Mouse (Mus musculus): ENCODE results near the gene Adam19.

Gene Adam19

GRCm38 (mm10) chr11:46054911-46055895, 589 bp upstream of the Adam19 start:
- no peak for DNase-seq (ENCODE audit: low read depth, low spot score)

DNA sequence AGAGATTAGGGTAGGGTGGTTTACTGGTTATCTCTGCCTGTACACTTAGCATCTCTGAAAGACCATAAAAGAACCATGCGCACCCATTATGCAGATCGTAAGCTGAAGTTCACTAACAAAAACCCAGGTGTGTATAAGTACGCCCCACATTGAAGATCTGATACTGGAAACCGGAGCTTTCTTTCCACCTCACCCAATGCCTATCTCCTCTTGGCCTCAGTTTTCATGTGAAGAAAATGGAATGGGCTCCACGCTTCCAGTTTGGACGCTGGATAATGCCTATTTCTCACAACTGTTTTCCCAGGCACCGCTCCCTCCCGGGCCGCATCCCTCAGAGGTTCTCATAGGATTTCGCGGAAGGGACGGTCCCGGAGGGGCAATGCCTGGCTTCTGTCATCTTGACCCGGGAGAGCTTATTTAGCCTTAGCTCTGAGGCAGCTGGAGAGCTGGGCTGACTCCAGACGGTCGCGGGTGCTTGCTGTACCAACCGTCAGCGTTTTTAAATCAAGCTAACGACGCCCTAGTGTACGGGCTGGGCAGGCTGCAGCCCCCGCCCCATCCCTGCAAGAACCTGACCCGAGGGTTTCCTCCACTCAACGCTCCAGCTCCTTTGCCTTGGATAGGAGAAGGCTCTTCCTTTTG, 1.1 kb downstream of the Adam19 start:
- peak; percentile 44 for DNase-seq (ENCODE audit: low read depth, low spot score)

GRCm38 (mm10) chr11:46058011-46058410, 2.2 kb downstream of the Adam19 start:
- no peak for DNase-seq (ENCODE audit: low read depth, low spot score)

DNA sequence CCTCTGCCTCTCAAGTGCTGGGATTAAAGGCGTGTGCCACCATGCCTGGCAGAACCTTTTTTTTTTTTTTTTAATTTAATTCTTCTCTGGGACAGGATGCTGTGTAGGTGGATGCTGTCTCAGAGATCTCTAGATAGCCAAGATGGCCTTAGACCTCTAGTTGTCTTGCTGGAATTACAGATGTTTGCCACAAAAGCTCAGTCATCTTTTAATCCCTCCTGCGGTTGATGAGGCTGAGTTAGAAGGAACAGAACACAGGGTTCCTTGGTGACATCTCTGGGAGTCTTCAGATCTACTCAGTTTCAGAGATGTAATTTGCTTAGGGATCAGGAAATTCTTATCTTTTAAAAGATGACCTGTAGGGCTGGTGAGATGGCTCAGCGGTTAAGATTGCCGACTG, 3.1 kb downstream of the Adam19 start:
- DNase-seq (ENCODE audit: low read depth, low spot score), result no peak

DNA sequence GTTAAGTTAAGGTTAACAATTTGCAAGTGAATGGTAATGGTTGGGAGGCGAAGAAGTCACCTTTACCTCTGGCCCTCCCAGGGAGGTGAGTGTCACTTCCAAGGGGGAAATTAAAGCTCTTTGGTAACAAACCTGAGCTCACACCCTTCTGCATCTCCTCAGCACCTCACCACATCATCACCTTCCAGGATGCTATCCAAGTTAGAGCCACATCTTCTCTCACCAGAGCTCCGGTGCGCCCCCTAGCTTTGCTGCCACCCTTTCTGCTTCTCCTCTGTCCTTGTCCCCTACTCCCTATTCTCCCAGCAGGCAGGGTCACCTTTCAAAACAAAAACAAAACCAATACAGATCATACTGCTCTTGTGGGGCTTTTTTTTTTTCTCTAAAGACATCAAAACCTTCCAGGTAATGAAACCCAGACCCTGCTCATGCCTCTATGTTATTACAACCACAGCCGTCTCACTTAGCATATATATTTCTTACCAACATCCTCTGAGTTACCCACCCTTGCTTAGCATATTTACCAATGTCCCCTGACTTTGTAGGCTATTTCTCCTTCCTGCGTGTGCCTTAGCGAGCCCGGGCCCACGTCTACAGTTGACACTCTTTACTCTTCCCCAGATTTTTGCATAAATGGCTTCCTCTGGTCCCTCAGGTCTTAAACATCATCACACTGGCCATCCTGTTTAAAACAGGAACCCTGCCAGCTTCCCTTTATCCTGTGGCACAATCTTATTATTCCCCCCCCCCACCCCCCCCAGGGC, 4.3 kb downstream of the Adam19 start:
- no peak for DNase-seq (ENCODE audit: low read depth, low spot score)

- DNase-seq (ENCODE audit: low read depth, low spot score), result no peak
Observed at GRCm38 (mm10) chr11:46060651-46061020, 4.8 kb downstream of the Adam19 start.

- no peak for DNase-seq (ENCODE audit: low read depth, low spot score)
Observed at GRCm38 (mm10) chr11:46061776-46062445, 6.1 kb downstream of the Adam19 start.

DNA sequence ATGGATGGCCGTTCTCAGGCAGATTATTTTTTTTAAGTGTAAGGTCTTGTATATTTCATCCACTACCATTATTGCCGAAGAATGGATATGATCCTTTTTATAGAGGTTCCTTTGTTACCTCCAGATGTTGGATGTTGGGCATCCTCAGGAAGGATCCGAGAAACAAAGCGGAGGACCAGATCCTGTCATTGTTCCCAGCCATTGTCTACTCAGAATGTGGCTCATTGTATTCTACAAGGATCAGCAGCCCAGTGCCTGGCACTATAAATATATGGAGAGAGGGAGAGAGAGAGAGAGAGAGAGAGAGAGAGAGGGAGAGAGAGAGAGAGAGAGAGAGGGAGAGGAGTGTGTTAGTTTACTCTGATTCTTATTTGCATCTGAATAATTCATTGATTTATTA, 6.8 kb downstream of the Adam19 start:
- no peak for DNase-seq (ENCODE audit: low read depth, low spot score)

DNA sequence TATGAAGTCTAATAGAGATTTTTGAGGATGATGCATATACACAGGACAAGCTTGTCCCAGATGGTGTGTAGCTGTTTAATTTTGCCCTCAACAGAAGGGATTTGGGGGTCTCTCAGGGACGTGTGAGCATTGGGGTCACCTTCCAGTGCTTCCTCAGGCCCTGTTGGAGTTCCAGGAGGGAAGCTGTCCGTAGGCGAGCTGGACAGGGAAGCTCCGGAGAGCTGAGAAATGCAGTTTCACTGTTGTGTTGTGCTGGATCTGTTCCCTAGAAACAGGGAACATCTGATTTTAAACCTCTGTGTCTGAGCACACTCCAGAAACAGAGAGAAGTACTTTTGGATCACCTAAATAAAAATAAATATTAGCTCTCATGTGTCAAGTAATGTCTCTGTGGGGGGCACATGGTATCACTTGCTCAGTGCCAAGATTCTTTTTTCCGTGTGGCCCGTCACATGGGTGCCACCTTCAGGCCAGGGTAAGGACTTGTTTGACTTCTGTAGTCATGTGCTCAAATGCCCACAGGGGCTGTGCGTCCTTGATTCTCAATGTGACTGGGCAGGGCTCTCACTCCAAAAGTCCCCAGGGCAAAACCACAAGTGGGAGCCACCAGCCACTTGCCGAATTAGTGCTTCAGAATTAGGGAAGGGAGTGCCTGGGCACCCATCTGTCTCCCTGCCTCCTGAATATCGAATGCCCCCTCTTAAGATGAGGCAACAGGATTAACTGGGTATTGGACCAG, 7.4 kb downstream of the Adam19 start:
- peak; percentile 23 for DNase-seq (ENCODE audit: low read depth, low spot score)

GRCm38 (mm10) chr11:46064767-46065166, 9.0 kb downstream of the Adam19 start:
- DNase-seq (ENCODE audit: low read depth, low spot score), result no peak

- DNase-seq (ENCODE audit: low read depth, low spot score), result peak; percentile 96
Observed at GRCm38 (mm10) chr11:46065201-46066011, 9.6 kb downstream of the Adam19 start.

- DNase-seq (ENCODE audit: low read depth, low spot score), result no peak
Observed at GRCm38 (mm10) chr11:46067371-46068060, 11.7 kb downstream of the Adam19 start.

DNA sequence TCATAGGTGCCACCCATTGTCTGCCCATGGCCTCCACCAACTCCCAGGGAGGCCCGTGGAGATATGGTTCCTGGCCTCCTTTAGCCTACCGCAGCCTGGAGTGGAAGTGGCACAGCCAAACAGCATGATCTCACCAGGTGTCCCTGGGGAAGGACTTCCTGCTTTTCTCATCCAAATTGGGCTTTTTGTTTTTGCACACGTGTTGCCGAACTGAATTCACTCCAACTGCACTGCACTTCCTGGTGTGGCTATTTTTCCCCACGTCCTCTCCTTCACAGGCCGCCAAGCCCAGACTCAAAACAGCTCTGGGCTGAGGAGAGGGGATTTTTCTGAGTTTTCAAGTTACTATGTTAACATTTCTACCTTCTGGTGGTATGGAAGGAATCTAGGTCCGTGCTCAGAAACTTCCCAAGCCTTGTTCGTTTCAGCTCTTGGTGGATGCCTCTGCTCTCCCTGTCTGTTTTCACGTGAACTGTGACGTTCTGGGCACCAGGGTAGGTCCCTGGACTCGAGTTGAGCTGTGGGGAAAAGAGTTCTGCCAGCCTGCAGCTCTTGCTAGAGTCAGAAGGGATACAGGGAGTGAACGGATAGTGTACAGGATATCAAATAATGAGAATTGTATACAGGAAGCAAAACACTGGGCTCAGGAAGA, 13.1 kb downstream of the Adam19 start:
- DNase-seq (ENCODE audit: low read depth, low spot score), result no peak

DNA sequence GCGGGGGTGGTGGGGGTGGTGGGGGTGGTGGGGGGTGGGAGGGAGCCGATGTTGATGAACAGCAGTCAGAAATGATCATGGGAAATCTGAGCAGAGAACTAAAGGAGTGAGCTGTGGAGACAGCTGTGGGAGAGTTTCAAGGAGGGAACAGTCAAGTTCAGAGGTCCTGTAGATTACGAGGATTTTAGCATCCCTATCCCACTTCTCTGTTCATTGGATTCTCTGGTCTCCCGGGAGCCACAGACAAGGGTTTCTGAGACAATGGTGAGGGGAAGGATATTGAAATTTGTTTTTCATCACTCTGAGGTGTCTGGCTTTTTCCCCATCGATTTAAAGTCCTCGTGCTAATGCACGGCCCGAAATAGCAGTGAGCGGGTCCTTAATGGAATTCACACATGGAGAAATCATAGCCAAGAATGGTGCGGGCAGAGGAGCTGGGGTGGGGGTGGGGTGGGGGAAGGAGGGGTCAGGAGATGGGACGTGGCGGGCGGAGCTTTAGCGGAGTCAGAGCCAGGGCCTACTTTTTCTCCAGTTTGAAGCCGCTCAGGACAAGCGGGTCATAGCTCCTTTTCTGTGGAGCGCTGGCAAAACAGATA, 13.7 kb downstream of the Adam19 start:
- DNase-seq (ENCODE audit: low read depth, low spot score), result no peak

DNA sequence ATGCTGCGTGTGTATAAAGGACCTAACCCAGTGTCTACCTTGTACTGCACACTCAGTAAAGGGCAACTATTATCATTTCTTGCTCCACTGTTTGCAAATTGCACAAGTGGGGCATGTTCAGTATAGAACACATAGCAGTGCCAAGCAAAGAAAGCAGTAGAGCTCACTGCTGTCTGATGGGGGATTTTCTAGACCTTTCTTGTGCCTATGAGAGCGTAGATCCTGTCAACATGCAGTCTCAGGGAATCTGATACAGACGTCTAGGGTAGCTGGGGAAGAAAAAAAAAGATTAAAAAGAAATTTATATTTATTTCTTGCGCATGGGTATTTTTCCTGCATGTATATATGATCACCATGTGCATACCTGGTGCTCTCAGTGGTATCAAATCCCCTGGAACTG, 14.4 kb downstream of the Adam19 start:
- no peak for DNase-seq (ENCODE audit: low read depth, low spot score)

DNA sequence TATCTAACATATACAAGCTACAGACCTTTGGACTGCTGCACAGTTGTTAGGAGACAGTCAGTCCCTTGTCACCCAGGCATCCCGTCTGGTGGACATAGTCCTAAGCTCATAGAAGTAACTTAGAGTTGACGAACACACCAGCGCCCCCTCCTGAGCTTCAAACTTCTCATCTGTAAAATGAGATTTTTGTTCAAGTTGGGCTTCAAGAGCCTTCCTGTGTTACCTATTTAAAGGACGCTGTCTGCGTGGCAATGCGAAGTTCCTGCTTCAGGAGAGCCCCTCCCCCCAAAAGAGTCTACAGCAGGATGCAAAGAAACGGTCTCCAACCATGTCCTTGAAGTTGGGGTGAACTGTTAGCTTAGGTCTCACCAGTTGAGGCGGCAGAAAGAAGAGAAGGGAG, 15.0 kb downstream of the Adam19 start:
- DNase-seq (ENCODE audit: low read depth, low spot score), result no peak

- peak; percentile 62 for DNase-seq (ENCODE audit: low read depth, low spot score)
Observed at GRCm38 (mm10) chr11:46072466-46073060, 16.8 kb downstream of the Adam19 start.

Measured in 3T3-L1 (cell line).